Mouse (Mus musculus): ENCODE measurements around the gene Klf3.
A peak's percentile ranks its signal among the peaks of the same experiment; 100 is the strongest.
"Not testable (repeated sequence)": the region's sequence is repeated elsewhere in the genome, so short reads cannot be mapped to it uniquely, and the experiment has no call there.

The Klf3 gene

GRCm38 (mm10) chr5:64840087-64840486 lies 36.9 kb downstream of the Klf3 start:
- DNase-seq, result no peak

GRCm38 (mm10) chr5:64844622-64845021 lies 41.4 kb downstream of the Klf3 start:
- no peak for DNase-seq

GRCm38 (mm10) chr5:64847305-64847704 lies 44.1 kb downstream of the Klf3 start:
- DNase-seq, result no peak

- DNase-seq, result no peak
Observed at GRCm38 (mm10) chr5:64849892-64850291, 46.7 kb downstream of the Klf3 start.

GRCm38 (mm10) chr5:64852656-64853398 lies 49.6 kb downstream of the Klf3 start:
- DNase-seq, result no peak

GRCm38 (mm10) chr5:64853421-64853820 lies 50.2 kb downstream of the Klf3 start:
- no peak for DNase-seq

- DNase-seq, result no peak
Observed at GRCm38 (mm10) chr5:64855199-64855598, 52.0 kb downstream of the Klf3 start.

GRCm38 (mm10) chr5:64860900-64861470 lies 57.8 kb downstream of the Klf3 start:
- DNase-seq, result no peak

- DNase-seq, result no peak
Observed at GRCm38 (mm10) chr5:64861471-64862199, 58.4 kb downstream of the Klf3 start.

GRCm38 (mm10) chr5:64862269-64862668 lies 59.1 kb downstream of the Klf3 start:
- no peak for DNase-seq

GRCm38 (mm10) chr5:64864699-64865108 lies 61.5 kb downstream of the Klf3 start:
- no peak for DNase-seq

GRCm38 (mm10) chr5:64865219-64865964 lies 62.2 kb downstream of the Klf3 start:
- no peak for DNase-seq

GRCm38 (mm10) chr5:64866331-64867050 lies 63.3 kb downstream of the Klf3 start:
- DNase-seq, result peak; percentile 61 to 70

GRCm38 (mm10) chr5:64867124-64867523 lies 63.9 kb downstream of the Klf3 start:
- DNase-seq, result no peak

GRCm38 (mm10) chr5:64867551-64867950 lies 64.4 kb downstream of the Klf3 start:
- no peak for DNase-seq

- DNase-seq, result no peak
Observed at GRCm38 (mm10) chr5:64876086-64876830, 73.1 kb downstream of the Klf3 start.

GRCm38 (mm10) chr5:64877235-64878026 lies 74.2 kb downstream of the Klf3 start:
- no peak for DNase-seq

GRCm38 (mm10) chr5:64878027-64878425 lies 74.8 kb downstream of the Klf3 start:
- peak; percentile 7 to 29 for DNase-seq

GRCm38 (mm10) chr5:64878526-64878925 lies 75.3 kb downstream of the Klf3 start:
- DNase-seq, result no peak

- DNase-seq, result no peak
Observed at GRCm38 (mm10) chr5:64879241-64879640, 76.1 kb downstream of the Klf3 start.

- DNase-seq, result not testable (repeated sequence)
Observed at GRCm38 (mm10) chr5:64881559-64881958, 78.4 kb downstream of the Klf3 start.

All from cerebellum, adult 18-20 months (tissue).